Mouse (Mus musculus) liver, embryonic 12.5 days (tissue): ENCODE results near the gene Tmem165. TPM values are rescaled to one million over a fixed set of nuclear protein-coding genes. Genes with fewer than 3 reads are reported as not detected.

ENCODE experiments used
- ATAC-seq: fragments of 200-750 bp; cut with Nextera tagmentation; 2 replicates; pipeline ENCODE4 v1.8.0; 2017; ENCODE audit warnings: moderate number of reproducible peaks, mild to moderate bottlenecking, moderate library complexity
- H3K27ac ChIP-seq: fragments of 300-500 bp; sonication (generic); 2 replicates; pipeline ENCODE4 v1.5.1; 2016; ENCODE audit warnings: mild to moderate bottlenecking
- H3K27me3 ChIP-seq: fragments of 300-500 bp; sonication (generic); replicated peaks from 2 replicates; pipeline ENCODE4 v1.6.1; 2016; ENCODE audit warnings: mild to moderate bottlenecking, moderate library complexity
- H3K36me3 ChIP-seq: fragments of 300-500 bp; sonication (generic); 2 replicates; pipeline ENCODE4 v1.6.1; 2016; ENCODE audit warnings: mild to moderate bottlenecking, moderate library complexity
- H3K4me1 ChIP-seq: fragments of 300-500 bp; sonication (generic); 2 replicates; pipeline ENCODE4 v1.6.1; 2016
- H3K4me2 ChIP-seq: fragments of 300-500 bp; sonication (generic); 2 replicates; pipeline ENCODE4 v1.6.1; 2016; ENCODE audit warnings: mild to moderate bottlenecking, moderate library complexity
- H3K4me3 ChIP-seq: fragments of 300-500 bp; sonication (generic); 2 replicates; pipeline ENCODE4 v1.5.1; 2016; ENCODE audit warnings: mild to moderate bottlenecking, moderate library complexity
- H3K9ac ChIP-seq: fragments of 300-500 bp; sonication (generic); 2 replicates; pipeline ENCODE4 v1.6.1; 2016; ENCODE audit warnings: mild to moderate bottlenecking, moderate library complexity
- H3K9me3 ChIP-seq: fragments of 300-500 bp; sonication (generic); replicated peaks from 2 replicates; pipeline ENCODE4 v1.6.1; 2016; ENCODE audit warnings: mild to moderate bottlenecking, moderate library complexity
- WGBS: fragments of 180-500 bp; shearing (Covaris S2); methylation state at CpG from one replicate; pipeline ENCODE4 v1.1.7; 2016; ENCODE audit not compliant: insufficient replicate concordance; 5-methylcytosine and 5-hydroxymethylcytosine counted together
- polyA plus RNA-seq: library from polyadenylated mRNA; unstranded; fragments of >200 nt; fragmentation: Nextera tagmentation; extraction: Ambion mirVana; gene quantifications from 2 replicates; pipeline ENCODE4 v1.2.1, GENCODE M21; 2016

The Tmem165 gene
- polyA plus RNA-seq, 1 experiment from 2014 or later, result 57.4 TPM

GRCm38 (mm10) chr5:76152956-76153355 lies 30.7 kb upstream of the Tmem165 start:
- 84% methylated on average over 6 of the region's 6 CpGs for WGBS
- H3K9me3 ChIP-seq, result no peaks in the 10 kb centered on the region

GRCm38 (mm10) chr5:76153430-76153829 lies 30.2 kb upstream of the Tmem165 start:
- Histone ChIP-seq H3K4me3 (no peak overlapping the region), H3K27me3 (no peaks in the 10 kb centered on the region), H3K9me3 (no peaks in the 10 kb centered on the region), H3K4me2 (no peak overlapping the region), H3K36me3 (peaks cover 32% of the 10 kb centered on the region), H3K27ac (no peak overlapping the region), H3K9ac (no peak overlapping the region), H3K4me1 (peaks cover 2% of the 10 kb centered on the region; the same call in 1 of the 2 replicates)
- WGBS, result 83% methylated on average over 11 of the region's 11 CpGs
- no peak for ATAC-seq

More at GRCm38 (mm10) chr5:76152956-76153355, 30.7 kb upstream of the Tmem165 start:
- Histone ChIP-seq H3K4me1 (peaks cover 2% of the 10 kb centered on the region; the same call in 1 of the 2 replicates), H3K36me3 (peaks cover 32% of the 10 kb centered on the region), H3K9ac (no peak overlapping the region), H3K4me2 (no peak overlapping the region), H3K27ac (no peak overlapping the region), H3K27me3 (no peaks in the 10 kb centered on the region), H3K4me3 (no peak overlapping the region)
- no peak for ATAC-seq

- H3K27ac ChIP-seq, result no peak overlapping the region
- peaks cover 2% of the 10 kb centered on the region; the same call in 1 of the 2 replicates for H3K4me1 ChIP-seq
- ATAC-seq, result no peak
- H3K9ac ChIP-seq, result no peak overlapping the region
- H3K36me3 ChIP-seq, result peaks cover 29% of the 10 kb centered on the region
- no peaks in the 10 kb centered on the region for H3K9me3 ChIP-seq
- no peak overlapping the region for H3K4me2 ChIP-seq
- no peaks in the 10 kb centered on the region for H3K27me3 ChIP-seq
- 84% methylated on average over 21 of the region's 21 CpGs for WGBS
- H3K4me3 ChIP-seq, result no peak overlapping the region
Observed at GRCm38 (mm10) chr5:76154434-76155165, 29.1 kb upstream of the Tmem165 start.

- Histone ChIP-seq H3K4me1 (peaks cover 28% of the 10 kb centered on the region), H3K4me3 (no peak overlapping the region), H3K9ac (no peak overlapping the region), H3K27ac (no peak overlapping the region), H3K4me2 (no peak overlapping the region), H3K9me3 (no peaks in the 10 kb centered on the region), H3K27me3 (no peaks in the 10 kb centered on the region), H3K36me3 (peaks cover 7% of the 10 kb centered on the region; the same call in 1 of the 2 replicates)
- WGBS, result 68% methylated on average over 6 of the region's 6 CpGs
- ATAC-seq, result no peak
Observed at GRCm38 (mm10) chr5:76159555-76159954, 24.1 kb upstream of the Tmem165 start.

- H3K4me2 ChIP-seq, result no peak overlapping the region
- H3K4me1 ChIP-seq, result peaks cover 26% of the 10 kb centered on the region
- no peaks in the 10 kb centered on the region for H3K27me3 ChIP-seq
- no peaks in the 10 kb centered on the region for H3K9me3 ChIP-seq
- no peak for ATAC-seq
- no peak overlapping the region for H3K4me3 ChIP-seq
- H3K9ac ChIP-seq, result no peak overlapping the region
- 40% methylated on average over 3 of the region's 3 CpGs for WGBS
- no peak overlapping the region for H3K27ac ChIP-seq
- H3K36me3 ChIP-seq, result peaks cover 7% of the 10 kb centered on the region; the same call in 1 of the 2 replicates
Observed at GRCm38 (mm10) chr5:76160086-76160485, 23.6 kb upstream of the Tmem165 start.

- H3K27me3 ChIP-seq, result no peaks in the 10 kb centered on the region
- peak; percentile 84 for ATAC-seq
- H3K9ac ChIP-seq, result no peak overlapping the region
- no peaks in the 10 kb centered on the region for H3K9me3 ChIP-seq
- H3K4me1 ChIP-seq, result peaks cover 26% of the 10 kb centered on the region
- no peaks in the 10 kb centered on the region for H3K36me3 ChIP-seq
- no peak overlapping the region; the same call in 1 of the 2 replicates for H3K4me2 ChIP-seq
- H3K4me3 ChIP-seq, result no peak overlapping the region
- no peak overlapping the region for H3K27ac ChIP-seq
- WGBS, result 23% methylated on average over 6 of the region's 6 CpGs
Observed at GRCm38 (mm10) chr5:76161491-76161890, 22.2 kb upstream of the Tmem165 start.

GRCm38 (mm10) chr5:76162926-76163325 lies 20.8 kb upstream of the Tmem165 start:
- Histone ChIP-seq H3K36me3 (no peaks in the 10 kb centered on the region), H3K27me3 (no peaks in the 10 kb centered on the region), H3K4me1 (peaks cover 26% of the 10 kb centered on the region), H3K4me3 (no peak overlapping the region), H3K9ac (no peak overlapping the region), H3K4me2 (no peak overlapping the region), H3K27ac (no peak overlapping the region), H3K9me3 (no peaks in the 10 kb centered on the region)
- WGBS, result 52% methylated on average over 5 of the region's 5 CpGs
- ATAC-seq, result peak; percentile 42; the same call in 1 of the 2 replicates

GRCm38 (mm10) chr5:76163828-76164390 lies 19.8 kb upstream of the Tmem165 start:
- H3K27ac ChIP-seq, result no peak overlapping the region
- no peaks in the 10 kb centered on the region for H3K27me3 ChIP-seq
- no peak overlapping the region for H3K4me2 ChIP-seq
- ATAC-seq, result no peak
- H3K36me3 ChIP-seq, result no peaks in the 10 kb centered on the region
- WGBS, result 58% methylated on average over 4 of the region's 4 CpGs
- peaks cover 29% of the 10 kb centered on the region for H3K4me1 ChIP-seq
- no peak overlapping the region for H3K9ac ChIP-seq
- no peaks in the 10 kb centered on the region for H3K9me3 ChIP-seq
- no peak overlapping the region for H3K4me3 ChIP-seq

- no peak for ATAC-seq
- Histone ChIP-seq H3K4me3 (no peak overlapping the region), H3K9me3 (no peaks in the 10 kb centered on the region), H3K27me3 (no peaks in the 10 kb centered on the region), H3K9ac (no peak overlapping the region), H3K27ac (no peak overlapping the region), H3K4me1 (peaks cover 29% of the 10 kb centered on the region), H3K36me3 (no peaks in the 10 kb centered on the region), H3K4me2 (no peak overlapping the region)
- 78% methylated on average over 7 of the region's 7 CpGs for WGBS
Observed at GRCm38 (mm10) chr5:76164827-76165226, 18.9 kb upstream of the Tmem165 start.

- WGBS, result 66% methylated on average over 4 of the region's 4 CpGs
- 0 out of 2 replicates have a peak, but pooled peaks cover 3% of the 10 kb centered on the region for H3K4me1 ChIP-seq
Observed at GRCm38 (mm10) chr5:76170522-76170921, 13.2 kb upstream of the Tmem165 start.

GRCm38 (mm10) chr5:76171039-76171438 lies 12.6 kb upstream of the Tmem165 start:
- no peaks in the 10 kb centered on the region for H3K27me3 ChIP-seq
- H3K27ac ChIP-seq, result no peak overlapping the region
- no peak for ATAC-seq
- no peak overlapping the region for H3K9ac ChIP-seq
- no peak overlapping the region for H3K4me3 ChIP-seq
- no peaks in the 10 kb centered on the region for H3K9me3 ChIP-seq
- no peak overlapping the region for H3K4me2 ChIP-seq
- H3K36me3 ChIP-seq, result no peaks in the 10 kb centered on the region
- H3K4me1 ChIP-seq, result 0 out of 2 replicates have a peak, but pooled peaks cover 3% of the 10 kb centered on the region

More at GRCm38 (mm10) chr5:76170522-76170921, 13.2 kb upstream of the Tmem165 start:
- H3K36me3 ChIP-seq, result no peaks in the 10 kb centered on the region
- H3K27ac ChIP-seq, result no peak overlapping the region
- no peak for ATAC-seq
- H3K4me3 ChIP-seq, result no peak overlapping the region
- H3K4me2 ChIP-seq, result no peak overlapping the region
- no peaks in the 10 kb centered on the region for H3K27me3 ChIP-seq
- no peak overlapping the region for H3K9ac ChIP-seq
- no peaks in the 10 kb centered on the region for H3K9me3 ChIP-seq

- Histone ChIP-seq H3K36me3 (no peaks in the 10 kb centered on the region), H3K4me1 (peaks cover 8% of the 10 kb centered on the region), H3K4me3 (no peak overlapping the region), H3K27ac (no peak overlapping the region), H3K9me3 (no peaks in the 10 kb centered on the region), H3K27me3 (peaks cover 4% of the 10 kb centered on the region), H3K4me2 (no peak overlapping the region), H3K9ac (no peak overlapping the region)
- no peak for ATAC-seq
- WGBS, result 62% methylated on average over 4 of the region's 4 CpGs
Observed at GRCm38 (mm10) chr5:76175051-76175450, 8.6 kb upstream of the Tmem165 start.
